Mouse (Mus musculus): ENCODE results near the gene Tnrc6c. TPM values are rescaled to one million over a fixed set of nuclear protein-coding genes. Genes with fewer than 3 reads are reported as not detected.

Gene Tnrc6c
- polyA plus RNA-seq, 1 experiment = 5.7 TPM

- peaks cover 61% of the 10 kb centered on the region for H3K27me3 ChIP-seq (replicated peaks)
- no peaks in the 10 kb centered on the region for H3K36me3 ChIP-seq (replicated peaks; ENCODE audit: low read length)
- no peak for TF ChIP-seq FLI1 (IDR thresholded peaks at IDR 0.05; ENCODE audit: low read length)
- TF ChIP-seq GATA1 (IDR thresholded peaks at IDR 0.05; ENCODE audit: borderline replicate concordance, low read length) = no peak
- no peaks in the 10 kb centered on the region for H3K9me3 ChIP-seq
- H3K4me1 ChIP-seq = peaks cover 5% of the 10 kb centered on the region; the same call in 1 of the 2 replicates
- H3K4me3 ChIP-seq (replicated peaks) = no peak overlapping the region
Observed at GRCm38 (mm10) chr11:117630868-117631565, 23.1 kb upstream of the Tnrc6c start.

GRCm38 (mm10) chr11:117633310-117633709, 20.8 kb upstream of the Tnrc6c start:
- Histone ChIP-seq H3K36me3 (replicated peaks; ENCODE audit: low read length) (no peaks in the 10 kb centered on the region), H3K27me3 (replicated peaks) (peaks cover 51% of the 10 kb centered on the region), H3K4me3 (replicated peaks) (no peak overlapping the region), H3K4me1 (no peaks in the 10 kb centered on the region; the same call in 1 of the 2 replicates), H3K9me3 (no peaks in the 10 kb centered on the region)
- no peak for TF ChIP-seq FLI1 (IDR thresholded peaks at IDR 0.05; ENCODE audit: low read length)
- TF ChIP-seq GATA1 (IDR thresholded peaks at IDR 0.05; ENCODE audit: borderline replicate concordance, low read length) = no peak

GRCm38 (mm10) chr11:117638386-117638785, 15.7 kb upstream of the Tnrc6c start:
- Histone ChIP-seq H3K36me3 (replicated peaks; ENCODE audit: low read length) (no peaks in the 10 kb centered on the region), H3K27me3 (replicated peaks) (peaks cover 58% of the 10 kb centered on the region), H3K4me3 (replicated peaks) (no peak overlapping the region), H3K9me3 (peaks cover 8% of the 10 kb centered on the region), H3K4me1 (no peaks in the 10 kb centered on the region; the same call in 1 of the 2 replicates)
- TF ChIP-seq GATA1 (IDR thresholded peaks at IDR 0.05; ENCODE audit: borderline replicate concordance, low read length) (no peak), FLI1 (IDR thresholded peaks at IDR 0.05; ENCODE audit: low read length) (no peak)

GRCm38 (mm10) chr11:117638809-117639208, 15.3 kb upstream of the Tnrc6c start:
- Histone ChIP-seq H3K27me3 (replicated peaks) (peaks cover 58% of the 10 kb centered on the region), H3K4me1 (no peaks in the 10 kb centered on the region; the same call in 1 of the 2 replicates), H3K9me3 (peaks cover 8% of the 10 kb centered on the region), H3K4me3 (replicated peaks) (no peak overlapping the region), H3K36me3 (replicated peaks; ENCODE audit: low read length) (no peaks in the 10 kb centered on the region)
- no peak for TF ChIP-seq FLI1 (IDR thresholded peaks at IDR 0.05; ENCODE audit: low read length)
- no peak for TF ChIP-seq GATA1 (IDR thresholded peaks at IDR 0.05; ENCODE audit: borderline replicate concordance, low read length)

GRCm38 (mm10) chr11:117639331-117639970, 14.6 kb upstream of the Tnrc6c start:
- TF ChIP-seq GATA1 (IDR thresholded peaks at IDR 0.05; ENCODE audit: borderline replicate concordance, low read length) = no peak
- no peak for TF ChIP-seq FLI1 (IDR thresholded peaks at IDR 0.05; ENCODE audit: low read length)
- H3K36me3 ChIP-seq (replicated peaks; ENCODE audit: low read length) = no peaks in the 10 kb centered on the region
- no peaks in the 10 kb centered on the region; the same call in 1 of the 2 replicates for H3K4me1 ChIP-seq
- peaks cover 8% of the 10 kb centered on the region for H3K9me3 ChIP-seq
- H3K27me3 ChIP-seq (replicated peaks) = peaks cover 59% of the 10 kb centered on the region
- no peak overlapping the region for H3K4me3 ChIP-seq (replicated peaks)

GRCm38 (mm10) chr11:117642181-117642580, 11.9 kb upstream of the Tnrc6c start:
- H3K36me3 ChIP-seq (replicated peaks; ENCODE audit: low read length) = no peaks in the 10 kb centered on the region

GRCm38 (mm10) chr11:117643240-117643639, 10.8 kb upstream of the Tnrc6c start:
- Histone ChIP-seq H3K27me3 (replicated peaks) (peaks cover 69% of the 10 kb centered on the region), H3K9me3 (peaks cover 14% of the 10 kb centered on the region), H3K4me3 (replicated peaks) (no peak overlapping the region), H3K36me3 (replicated peaks; ENCODE audit: low read length) (no peaks in the 10 kb centered on the region), H3K4me1 (no peaks in the 10 kb centered on the region; the same call in 1 of the 2 replicates)
- TF ChIP-seq FLI1 (IDR thresholded peaks at IDR 0.05; ENCODE audit: low read length) (no peak), GATA1 (IDR thresholded peaks at IDR 0.05; ENCODE audit: borderline replicate concordance, low read length) (no peak)

More at GRCm38 (mm10) chr11:117642181-117642580, 11.9 kb upstream of the Tnrc6c start:
- peaks cover 66% of the 10 kb centered on the region for H3K27me3 ChIP-seq (replicated peaks)
- peaks cover 14% of the 10 kb centered on the region for H3K9me3 ChIP-seq
- TF ChIP-seq GATA1 (IDR thresholded peaks at IDR 0.05; ENCODE audit: borderline replicate concordance, low read length) = no peak
- TF ChIP-seq FLI1 (IDR thresholded peaks at IDR 0.05; ENCODE audit: low read length) = no peak
- H3K4me3 ChIP-seq (replicated peaks) = no peak overlapping the region
- no peaks in the 10 kb centered on the region; the same call in 1 of the 2 replicates for H3K4me1 ChIP-seq

- TF ChIP-seq GATA1 (IDR thresholded peaks at IDR 0.05; ENCODE audit: borderline replicate concordance, low read length) (no peak), FLI1 (IDR thresholded peaks at IDR 0.05; ENCODE audit: low read length) (no peak)
- H3K4me1 ChIP-seq = no peaks in the 10 kb centered on the region
- H3K27me3 ChIP-seq (replicated peaks) = peaks cover 79% of the 10 kb centered on the region
- H3K36me3 ChIP-seq (replicated peaks; ENCODE audit: low read length) = no peaks in the 10 kb centered on the region
- H3K4me3 ChIP-seq (replicated peaks) = no peak overlapping the region
- H3K9me3 ChIP-seq = peaks cover 13% of the 10 kb centered on the region; the same call in 1 of the 2 replicates
Observed at GRCm38 (mm10) chr11:117646786-117647185, 7.3 kb upstream of the Tnrc6c start.

- H3K27me3 ChIP-seq (replicated peaks) = peaks cover 84% of the 10 kb centered on the region
- TF ChIP-seq GATA1 (IDR thresholded peaks at IDR 0.05; ENCODE audit: borderline replicate concordance, low read length) (no peak), FLI1 (IDR thresholded peaks at IDR 0.05; ENCODE audit: low read length) (no peak)
- no peaks in the 10 kb centered on the region for H3K4me1 ChIP-seq
- H3K36me3 ChIP-seq (replicated peaks; ENCODE audit: low read length) = no peaks in the 10 kb centered on the region
- H3K9me3 ChIP-seq = peaks cover 13% of the 10 kb centered on the region; the same call in 1 of the 2 replicates
- H3K4me3 ChIP-seq (replicated peaks) = no peak overlapping the region
Observed at GRCm38 (mm10) chr11:117648005-117648404, 6.1 kb upstream of the Tnrc6c start.
